Mouse (Mus musculus) G1E (cell line): Measurements from ENCODE around the gene St5.

Experiments used
- CTCF ChIP-seq: IDR thresholded peaks from 2 replicates; pipeline ENCODE4 v1.5.1; 2012; ENCODE audit warnings: low read depth, low read length, inconsistent platforms, mixed read lengths
- GATA1 ChIP-seq: IDR thresholded peaks from 2 replicates; pipeline ENCODE4 v1.6.1; 2012; ENCODE audit warnings: borderline replicate concordance, low read length, inconsistent platforms, mixed read lengths

DNA sequence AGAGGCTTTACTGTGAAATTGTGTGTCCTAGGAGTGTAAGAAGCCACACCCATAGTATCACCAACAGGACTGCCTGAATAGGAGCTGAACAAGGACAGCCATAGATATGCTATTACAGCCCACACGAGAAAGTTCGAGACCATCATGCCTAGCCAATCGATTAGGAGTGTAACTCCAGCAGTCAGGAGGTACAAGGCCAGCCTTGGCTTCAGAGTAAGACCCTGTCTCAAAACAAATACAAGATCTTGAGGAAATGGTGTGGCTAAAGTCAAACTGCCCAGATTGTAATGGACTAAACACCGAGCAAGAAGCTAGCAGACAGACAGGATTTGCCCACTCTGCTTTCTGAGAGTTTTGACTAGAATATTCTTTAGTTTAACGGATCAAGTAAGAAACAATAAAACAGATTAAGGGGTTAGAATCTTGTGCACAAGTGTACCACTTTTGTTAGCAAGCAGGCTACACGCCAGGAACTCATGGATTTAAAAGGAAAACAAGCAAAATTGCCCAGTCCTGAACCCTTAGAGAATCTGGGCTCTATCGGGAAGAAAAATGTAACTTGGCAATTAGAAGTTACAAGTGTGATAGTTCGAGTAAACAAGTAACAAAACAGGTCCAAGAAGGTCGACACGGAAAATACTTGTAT lies 185.2 kb downstream of the St5 start:
- TF ChIP-seq CTCF (no peak), GATA1 (no peak)
